Mouse (Mus musculus): ENCODE data around the gene Npcd.

Gene Npcd

GRCm38 (mm10) chr15:79764539-79765267 is 69.3 kb downstream of the Npcd start:
- DNase-seq, result no peak

GRCm38 (mm10) chr15:79763601-79764246 is 70.3 kb downstream of the Npcd start:
- no peak for DNase-seq

- DNase-seq, result no peak
These were observed 71.0 kb downstream of the Npcd start for GRCm38 (mm10) chr15:79763001-79763400.

- no peak for DNase-seq
These were observed 73.1 kb downstream of the Npcd start for GRCm38 (mm10) chr15:79760956-79761355.

- no peak for DNase-seq
These were observed 76.9 kb downstream of the Npcd start for GRCm38 (mm10) chr15:79757118-79757517.

GRCm38 (mm10) chr15:79755977-79756625 is 77.9 kb downstream of the Npcd start:
- DNase-seq, result no peak

GRCm38 (mm10) chr15:79755176-79755575 is 78.9 kb downstream of the Npcd start:
- DNase-seq, result no peak

GRCm38 (mm10) chr15:79753873-79754272 is 80.2 kb downstream of the Npcd start:
- no peak for DNase-seq

- DNase-seq, result no peak
These were observed 80.7 kb downstream of the Npcd start for GRCm38 (mm10) chr15:79753420-79753752.

- peak; percentile 77 for DNase-seq
These were observed 81.2 kb downstream of the Npcd start for GRCm38 (mm10) chr15:79752742-79753419.

- DNase-seq, result no peak
These were observed 82.3 kb downstream of the Npcd start for GRCm38 (mm10) chr15:79751772-79752171.

GRCm38 (mm10) chr15:79750266-79750665 is 83.8 kb downstream of the Npcd start:
- DNase-seq, result no peak

GRCm38 (mm10) chr15:79749162-79749561 is 84.9 kb downstream of the Npcd start:
- DNase-seq, result peak; percentile 30

GRCm38 (mm10) chr15:79747998-79748397 is 86.0 kb downstream of the Npcd start:
- DNase-seq, result peak; percentile 50

GRCm38 (mm10) chr15:79745883-79746282 is 88.2 kb downstream of the Npcd start:
- DNase-seq, result no peak

GRCm38 (mm10) chr15:79745312-79745711 is 88.7 kb downstream of the Npcd start:
- DNase-seq, result no peak

GRCm38 (mm10) chr15:79744742-79745141 is 89.3 kb downstream of the Npcd start:
- DNase-seq, result no peak

- DNase-seq, result no peak
These were observed 90.0 kb downstream of the Npcd start for GRCm38 (mm10) chr15:79744001-79744400.

GRCm38 (mm10) chr15:79742706-79743023 is 91.4 kb downstream of the Npcd start:
- no peak for DNase-seq

- peak; percentile 97 for DNase-seq
These were observed 91.9 kb downstream of the Npcd start, which contains the start of gene Sun2 for GRCm38 (mm10) chr15:79741921-79742705. Gene Sun2, minus strand, starts transcription at chr15:79742536.

GRCm38 (mm10) chr15:79741173-79741858 is 92.7 kb downstream of the Npcd start:
- peak; percentile 69 for DNase-seq

- no peak for DNase-seq
These were observed 93.3 kb downstream of the Npcd start for GRCm38 (mm10) chr15:79740739-79741138.
